Mouse (Mus musculus): ENCODE measurements at regions not wholly inside any gene's neighbourhood (a gene's known extent, or its start where the extent isn't known, plus 50 kb on each side); places are given as distances from the start of the nearest gene placed in this dataset.

GRCm38 (mm10) chr7:95460889-95461288, 710.2 kb upstream of the Tenm4 start:
- no peak for DNase-seq (ENCODE audit: low spot score in 2 of 2)

- DNase-seq (ENCODE audit: low spot score in 2 of 2): no peak
These were observed 705.5 kb upstream of the Tenm4 start for GRCm38 (mm10) chr7:95465506-95465905.

GRCm38 (mm10) chr7:95467028-95467427, 704.0 kb upstream of the Tenm4 start:
- no peak for DNase-seq (ENCODE audit: low spot score in 2 of 2)

GRCm38 (mm10) chr7:95473892-95474291, 697.2 kb upstream of the Tenm4 start:
- no peak for DNase-seq (ENCODE audit: low spot score in 2 of 2)

- no peak for DNase-seq (ENCODE audit: low spot score in 2 of 2)
These were observed 690.8 kb upstream of the Tenm4 start for GRCm38 (mm10) chr7:95480121-95480726.

- peak; percentile 37 to 41 for DNase-seq (ENCODE audit: low spot score in 2 of 2)
These were observed 681.4 kb upstream of the Tenm4 start for GRCm38 (mm10) chr7:95489666-95490065.

GRCm38 (mm10) chr7:95494793-95495192, 676.3 kb upstream of the Tenm4 start:
- no peak for DNase-seq (ENCODE audit: low spot score in 2 of 2)

- DNase-seq (ENCODE audit: low spot score in 2 of 2): no peak
These were observed 668.1 kb upstream of the Tenm4 start for GRCm38 (mm10) chr7:95502959-95503358.

GRCm38 (mm10) chr7:95547256-95547655, 623.8 kb upstream of the Tenm4 start:
- no peak for DNase-seq (ENCODE audit: low spot score in 2 of 2)

- no peak for DNase-seq (ENCODE audit: low spot score in 2 of 2)
These were observed 620.9 kb upstream of the Tenm4 start for GRCm38 (mm10) chr7:95550099-95550498.

GRCm38 (mm10) chr7:95551798-95552387, 619.2 kb upstream of the Tenm4 start:
- DNase-seq (ENCODE audit: low spot score in 2 of 2): no peak

GRCm38 (mm10) chr7:95558589-95558988, 612.5 kb upstream of the Tenm4 start:
- no peak for DNase-seq (ENCODE audit: low spot score in 2 of 2)

GRCm38 (mm10) chr7:95578633-95579032, 592.4 kb upstream of the Tenm4 start:
- DNase-seq (ENCODE audit: low spot score in 2 of 2): no peak

GRCm38 (mm10) chr7:95581325-95581724, 589.7 kb upstream of the Tenm4 start:
- no peak for DNase-seq (ENCODE audit: low spot score in 2 of 2)

GRCm38 (mm10) chr7:95598339-95598738, 572.7 kb upstream of the Tenm4 start:
- no peak for DNase-seq (ENCODE audit: low spot score in 2 of 2)

- DNase-seq (ENCODE audit: low spot score in 2 of 2): no peak
These were observed 557.3 kb upstream of the Tenm4 start for GRCm38 (mm10) chr7:95613736-95614135.

- DNase-seq (ENCODE audit: low spot score in 2 of 2): peak; percentile 53 to 63
These were observed 553.7 kb upstream of the Tenm4 start for GRCm38 (mm10) chr7:95617370-95617769.

GRCm38 (mm10) chr7:95618170-95618569, 552.9 kb upstream of the Tenm4 start:
- DNase-seq (ENCODE audit: low spot score in 2 of 2): peak; percentile 8 to 23

- DNase-seq (ENCODE audit: low spot score in 2 of 2): no peak
These were observed 551.0 kb upstream of the Tenm4 start for GRCm38 (mm10) chr7:95620079-95620478.

GRCm38 (mm10) chr7:95640683-95641082, 530.4 kb upstream of the Tenm4 start:
- DNase-seq (ENCODE audit: low spot score in 2 of 2): no peak

- DNase-seq (ENCODE audit: low spot score in 2 of 2): no peak
These were observed 496.7 kb upstream of the Tenm4 start for GRCm38 (mm10) chr7:95674319-95674718.

GRCm38 (mm10) chr7:95682521-95682920, 488.5 kb upstream of the Tenm4 start:
- DNase-seq (ENCODE audit: low spot score in 2 of 2): no peak

GRCm38 (mm10) chr7:95687733-95688132, 483.3 kb upstream of the Tenm4 start:
- no peak for DNase-seq (ENCODE audit: low spot score in 2 of 2)

Measured in layer of hippocampus, postnatal 10 days (tissue).